Mouse (Mus musculus): ENCODE measurements around the gene Dennd2a. TPM values are rescaled to one million over a fixed set of nuclear protein-coding genes. Genes with fewer than 3 reads are reported as not detected.
"Not testable (repeated sequence)": the region's sequence is repeated elsewhere in the genome, so short reads cannot be mapped to it uniquely, and the experiment has no call there.

Dennd2a gene
- polyA plus RNA-seq, 1 experiment from 2014 or later = 7.7 TPM

DNA sequence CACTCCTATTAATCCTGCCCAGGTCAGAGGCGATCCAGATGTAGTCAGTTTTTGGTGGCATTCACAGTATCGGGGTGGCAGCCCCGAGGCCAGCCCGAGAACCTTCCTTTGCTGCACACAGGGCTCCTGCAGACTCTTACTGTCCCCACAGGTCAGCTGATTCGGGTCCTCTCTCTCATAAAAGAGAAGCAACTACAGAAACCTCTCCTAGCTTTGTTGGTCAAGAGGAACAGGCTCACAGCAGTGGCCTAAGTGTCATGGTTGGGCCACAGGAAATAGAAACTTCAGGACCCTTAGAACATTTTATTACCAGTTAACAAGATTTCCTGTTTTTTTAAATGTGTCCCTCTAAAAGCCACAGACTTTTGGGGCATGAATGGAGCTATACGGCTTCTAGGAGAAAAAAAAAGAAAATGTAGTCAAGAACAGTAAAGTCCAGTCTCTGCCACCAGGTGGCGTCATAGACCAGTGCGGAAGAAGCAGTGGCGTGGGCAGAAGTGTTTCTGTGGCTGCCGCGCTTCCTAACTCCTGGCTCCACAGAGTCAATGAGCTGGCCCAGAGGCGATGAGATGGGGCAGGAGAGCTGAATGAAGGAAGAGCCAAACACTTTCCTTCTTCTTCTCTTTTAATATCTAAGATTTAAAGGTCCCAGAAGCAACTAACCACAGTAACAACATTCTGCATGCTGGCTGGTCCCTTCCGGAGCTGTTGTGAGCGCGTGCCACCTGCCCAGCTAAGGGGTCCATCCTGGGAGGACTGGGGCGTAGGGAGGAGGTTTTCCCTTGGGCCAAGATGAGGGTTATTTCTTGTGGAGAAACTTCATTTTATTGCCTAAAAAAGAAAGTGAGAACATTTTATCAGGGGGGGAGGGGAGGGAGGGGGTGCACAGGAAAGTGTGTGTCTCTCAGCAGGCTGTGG is 94.8 kb downstream of the Dennd2a start:
- Histone ChIP-seq H3K79me2 (ENCODE audit: inconsistent target) (no peaks in the 10 kb centered on the region), H3K4me3 (ENCODE audit: inconsistent target) (no peak overlapping the region), H3K27ac (no peak overlapping the region), H3K36me3 (ENCODE audit: inconsistent target) (no peaks in the 10 kb centered on the region)
- WGBS (ENCODE audit: missing documents) = 32% methylated on average over 14 of the region's 16 CpGs

DNA sequence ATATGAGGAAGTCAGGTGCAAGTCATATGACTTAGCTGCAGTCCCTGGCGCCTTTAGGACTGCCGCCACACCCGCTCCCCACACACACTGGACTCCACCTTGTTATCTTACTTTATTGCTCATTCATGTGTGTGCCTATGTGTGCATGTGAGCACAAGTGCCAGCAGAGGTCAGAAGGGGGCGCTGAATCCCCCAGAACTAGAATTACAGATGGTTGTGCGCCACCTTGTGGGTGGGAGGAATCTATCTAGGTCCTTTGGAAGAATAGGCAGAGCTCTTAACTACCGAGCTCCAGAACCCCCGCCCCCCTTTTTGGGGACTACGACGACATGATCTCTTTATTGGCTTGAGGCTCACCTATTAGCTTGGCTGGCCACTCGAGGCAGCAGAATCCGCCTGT is 97.6 kb downstream of the Dennd2a start:
- H3K4me3 ChIP-seq (ENCODE audit: inconsistent target) = no peak overlapping the region
- H3K36me3 ChIP-seq (ENCODE audit: inconsistent target) = no peaks in the 10 kb centered on the region
- 97% methylated on average over 11 of the region's 11 CpGs for WGBS (ENCODE audit: missing documents)
- H3K79me2 ChIP-seq (ENCODE audit: inconsistent target) = no peaks in the 10 kb centered on the region
- no peak overlapping the region for H3K27ac ChIP-seq

DNA sequence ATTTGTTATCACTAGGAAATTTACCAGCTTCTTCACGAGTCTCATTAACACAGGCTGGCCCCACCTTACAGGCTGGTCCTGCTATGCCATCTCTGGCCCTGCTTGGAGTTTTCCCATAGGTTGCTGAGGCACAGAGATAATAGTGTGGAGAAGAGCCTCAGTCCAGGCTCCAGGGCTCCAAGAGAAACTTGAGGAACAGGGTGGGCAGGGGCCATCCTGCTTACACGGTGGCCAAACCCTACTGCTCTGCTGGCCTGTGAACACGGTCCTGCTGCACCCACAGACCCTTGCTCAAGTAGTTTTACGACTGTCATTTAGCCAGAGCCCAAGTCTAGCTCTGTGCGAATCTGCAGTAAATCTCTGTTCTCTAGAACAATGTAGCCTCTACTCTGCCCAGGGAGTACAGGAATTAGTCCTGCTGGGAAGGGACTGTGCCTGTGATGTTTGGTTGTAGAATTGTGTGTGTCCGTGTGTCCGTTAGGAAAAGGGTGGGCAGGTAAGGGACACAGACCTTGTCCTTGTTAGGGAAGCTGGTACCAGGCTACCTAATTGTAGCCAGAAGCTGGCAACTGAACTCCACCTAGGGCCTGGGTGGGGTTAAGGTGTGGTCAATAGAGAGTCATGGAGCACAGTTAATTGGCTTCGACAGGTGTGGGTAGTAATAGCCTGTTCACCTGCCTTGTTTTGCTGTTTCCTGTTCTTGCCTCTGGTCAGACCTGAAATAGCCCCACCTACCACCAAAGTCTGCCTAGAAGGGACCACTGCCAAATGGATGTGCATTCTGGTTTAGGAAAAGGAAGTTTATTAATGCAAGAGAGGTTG is 102.1 kb downstream of the Dennd2a start:
- WGBS (ENCODE audit: missing documents) = 80% methylated on average over 8 of the region's 8 CpGs
- H3K4me3 ChIP-seq (ENCODE audit: inconsistent target) = no peak overlapping the region
- H3K79me2 ChIP-seq (ENCODE audit: inconsistent target) = no peaks in the 10 kb centered on the region
- no peaks in the 10 kb centered on the region for H3K36me3 ChIP-seq (ENCODE audit: inconsistent target)
- no peak overlapping the region for H3K27ac ChIP-seq

DNA sequence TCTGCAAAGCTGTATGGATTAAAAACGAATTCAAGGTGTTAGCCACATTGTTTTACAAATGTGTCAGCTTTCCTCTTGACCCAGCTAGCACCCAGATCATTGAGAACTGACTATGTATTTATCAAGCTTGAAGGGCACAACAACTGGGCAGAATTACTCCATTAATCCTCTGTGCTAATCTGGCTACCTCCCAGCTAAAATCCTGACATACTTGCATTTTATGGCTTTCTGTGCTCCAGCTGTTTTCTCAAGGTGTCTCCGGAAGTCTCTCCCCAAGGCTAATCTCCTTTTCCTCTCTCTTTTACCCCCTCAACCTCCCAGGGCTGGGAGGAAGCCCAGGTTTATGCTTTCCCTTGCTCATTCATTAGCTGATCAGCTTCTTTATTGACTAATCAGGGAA is 103.1 kb downstream of the Dennd2a start:
- Histone ChIP-seq H3K4me3 (ENCODE audit: inconsistent target) (no peak overlapping the region), H3K79me2 (ENCODE audit: inconsistent target) (no peaks in the 10 kb centered on the region), H3K36me3 (ENCODE audit: inconsistent target) (no peaks in the 10 kb centered on the region), H3K27ac (no peak overlapping the region)
- 91% methylated on average over 2 of the region's 2 CpGs for WGBS (ENCODE audit: missing documents)

DNA sequence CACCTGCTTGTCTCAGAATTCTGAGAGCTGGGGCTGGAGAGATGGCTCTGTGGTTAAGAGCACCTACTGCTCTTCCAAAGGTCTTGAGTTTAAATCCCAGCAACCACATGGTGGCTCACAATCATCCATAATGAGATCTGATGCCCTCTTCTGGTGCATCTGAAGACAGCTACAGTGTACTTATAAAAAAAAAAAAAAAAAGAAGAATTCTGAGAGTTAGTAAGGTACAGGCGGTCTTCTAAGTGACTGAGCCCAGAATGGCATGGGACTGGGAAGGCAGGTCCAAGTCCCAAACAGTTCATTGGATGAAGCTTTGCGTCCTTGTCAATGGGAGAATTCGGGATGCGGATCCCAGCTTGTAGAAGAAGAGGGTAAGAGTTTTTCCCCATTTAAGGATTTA is 104.1 kb downstream of the Dennd2a start:
- WGBS (ENCODE audit: missing documents) = 87% methylated on average over 4 of the region's 4 CpGs
- H3K27ac ChIP-seq = no peak overlapping the region
- no peaks in the 10 kb centered on the region for H3K79me2 ChIP-seq (ENCODE audit: inconsistent target)

DNA sequence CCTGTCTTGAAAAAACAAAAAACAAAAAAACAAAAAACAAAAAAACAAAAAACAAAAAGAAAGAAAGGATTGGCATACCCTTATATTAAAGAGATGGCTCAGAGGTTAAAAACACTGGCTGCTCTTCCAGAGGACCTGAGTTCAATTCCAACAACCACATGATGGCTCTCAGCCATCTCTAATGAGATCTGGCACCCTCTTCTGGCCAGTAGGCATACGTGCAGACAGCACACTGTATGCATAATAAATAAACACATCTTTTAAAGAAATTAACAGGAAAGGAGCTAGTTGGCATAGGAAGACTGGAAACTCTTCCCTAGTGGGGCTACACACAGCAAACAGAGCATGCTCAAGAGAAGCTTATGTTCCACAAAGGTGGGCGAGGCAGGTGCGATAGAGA is 106.6 kb downstream of the Dennd2a start:
- Histone ChIP-seq H3K4me3 (ENCODE audit: inconsistent target) (no peak overlapping the region), H3K27ac (no peak overlapping the region), H3K79me2 (ENCODE audit: inconsistent target) (no peaks in the 10 kb centered on the region), H3K36me3 (ENCODE audit: inconsistent target) (no peaks in the 10 kb centered on the region)
- 82% methylated on average over 3 of the region's 3 CpGs for WGBS (ENCODE audit: missing documents)

More for the DNA sequence above, 104.1 kb downstream of the Dennd2a start:
- Histone ChIP-seq H3K36me3 (ENCODE audit: inconsistent target) (no peaks in the 10 kb centered on the region), H3K4me3 (ENCODE audit: inconsistent target) (no peak overlapping the region)

DNA sequence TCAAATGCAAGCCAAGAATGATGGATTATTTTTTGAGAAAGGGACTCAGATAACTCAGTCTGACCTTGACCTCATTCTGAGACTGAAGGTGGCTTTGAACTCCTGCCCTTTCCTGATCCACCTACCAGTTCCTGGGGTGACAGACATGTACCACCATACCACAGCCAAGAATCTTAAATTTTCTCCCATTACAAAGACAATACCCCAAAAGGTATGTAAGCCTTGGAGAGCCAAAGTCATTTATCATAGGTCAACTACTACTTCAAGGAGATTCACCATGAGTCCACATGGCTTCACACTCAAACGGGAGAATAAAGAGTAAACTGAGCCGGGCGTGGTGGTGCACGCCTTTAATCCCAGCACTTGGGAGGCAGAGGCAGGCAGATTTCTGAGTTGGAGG is 107.1 kb downstream of the Dennd2a start:
- Histone ChIP-seq H3K4me3 (ENCODE audit: inconsistent target) (no peak overlapping the region), H3K79me2 (ENCODE audit: inconsistent target) (no peaks in the 10 kb centered on the region), H3K27ac (no peak overlapping the region), H3K36me3 (ENCODE audit: inconsistent target) (no peaks in the 10 kb centered on the region)
- 96% methylated on average over 4 of the region's 4 CpGs for WGBS (ENCODE audit: missing documents)

DNA sequence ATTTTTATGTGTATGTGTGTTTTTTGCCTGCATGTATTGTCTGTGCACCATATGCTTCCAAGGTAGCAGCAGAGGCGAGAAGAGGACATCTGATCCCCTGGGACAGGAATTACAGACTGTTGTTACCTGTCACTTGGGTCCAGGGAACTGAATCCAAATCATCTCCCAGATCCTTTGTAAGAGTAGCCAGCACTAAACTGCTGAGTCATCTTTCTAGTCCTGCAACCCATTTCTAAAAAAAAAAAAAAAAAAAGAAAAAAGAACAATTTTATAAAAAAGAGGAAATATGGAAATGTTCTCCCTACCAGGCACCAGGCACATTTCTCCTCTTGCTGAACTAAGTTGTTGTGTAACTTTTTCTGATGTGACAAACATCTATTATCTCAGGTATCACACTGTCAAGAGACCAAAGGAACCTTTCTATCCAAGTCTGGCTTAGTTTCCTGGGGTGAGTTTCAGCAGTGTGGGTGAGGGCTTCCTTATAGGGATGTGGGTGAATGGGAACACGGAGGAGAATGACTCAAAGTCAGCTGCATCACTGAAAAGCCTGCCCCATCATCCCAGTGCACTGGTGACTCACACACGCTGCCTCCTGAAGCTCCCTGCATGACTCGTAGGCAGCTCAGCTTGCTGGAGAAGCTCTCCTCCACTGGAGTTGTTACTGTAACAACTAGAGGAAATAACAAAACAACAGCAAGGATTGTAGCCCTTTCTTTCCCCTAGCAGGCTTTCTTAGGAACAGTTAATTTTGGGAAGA is 110.1 kb downstream of the Dennd2a start:
- Histone ChIP-seq H3K36me3 (ENCODE audit: inconsistent target) (no peaks in the 10 kb centered on the region), H3K27ac (peak overlapping the region; percentile 85), H3K79me2 (ENCODE audit: inconsistent target) (no peaks in the 10 kb centered on the region), H3K4me3 (ENCODE audit: inconsistent target) (no peak overlapping the region)
- WGBS (ENCODE audit: missing documents) = 27% methylated on average over 4 of the region's 4 CpGs

DNA sequence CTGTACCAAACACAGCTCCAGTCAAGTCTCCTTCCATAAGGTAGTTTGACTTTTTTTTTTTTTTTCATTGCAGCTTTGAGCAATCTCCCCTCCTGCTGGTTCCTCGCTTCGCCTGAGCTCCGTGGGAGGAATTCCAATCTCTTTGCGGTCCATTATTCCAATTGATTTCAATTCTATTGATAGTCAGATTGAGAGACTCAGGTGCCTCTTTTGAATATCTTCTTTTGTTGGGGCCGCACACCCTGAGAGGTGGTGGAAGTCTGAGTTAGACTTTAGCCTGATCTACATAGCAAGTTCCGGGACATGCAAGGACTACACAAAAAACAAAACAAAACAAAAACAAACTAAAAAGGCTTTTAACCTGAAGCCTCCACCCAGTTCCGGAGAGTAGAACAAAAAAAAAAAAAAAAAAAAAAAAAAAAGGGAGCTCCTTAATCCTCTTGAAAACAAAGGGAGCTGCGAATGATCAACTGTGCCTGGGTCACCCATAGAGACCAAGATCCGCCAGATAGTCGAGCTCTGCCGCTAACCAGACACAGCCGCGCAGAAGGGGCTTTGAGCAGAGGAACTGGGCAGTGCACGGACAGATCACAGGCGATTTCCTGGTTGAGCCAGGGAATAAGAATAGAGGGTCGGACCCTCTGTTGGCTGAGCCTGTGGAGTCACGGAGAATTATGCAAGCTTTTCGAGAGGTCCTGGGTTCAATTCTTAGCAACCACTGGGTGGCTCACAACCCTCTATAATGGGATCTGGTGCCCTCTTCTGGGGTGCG is 111.7 kb downstream of the Dennd2a start:
- Histone ChIP-seq H3K36me3 (ENCODE audit: inconsistent target) (no peaks in the 10 kb centered on the region), H3K27ac (no peak overlapping the region), H3K4me3 (ENCODE audit: inconsistent target) (no peak overlapping the region), H3K79me2 (ENCODE audit: inconsistent target) (no peaks in the 10 kb centered on the region)
- WGBS (ENCODE audit: missing documents) = 67% methylated on average over 19 of the region's 19 CpGs

DNA sequence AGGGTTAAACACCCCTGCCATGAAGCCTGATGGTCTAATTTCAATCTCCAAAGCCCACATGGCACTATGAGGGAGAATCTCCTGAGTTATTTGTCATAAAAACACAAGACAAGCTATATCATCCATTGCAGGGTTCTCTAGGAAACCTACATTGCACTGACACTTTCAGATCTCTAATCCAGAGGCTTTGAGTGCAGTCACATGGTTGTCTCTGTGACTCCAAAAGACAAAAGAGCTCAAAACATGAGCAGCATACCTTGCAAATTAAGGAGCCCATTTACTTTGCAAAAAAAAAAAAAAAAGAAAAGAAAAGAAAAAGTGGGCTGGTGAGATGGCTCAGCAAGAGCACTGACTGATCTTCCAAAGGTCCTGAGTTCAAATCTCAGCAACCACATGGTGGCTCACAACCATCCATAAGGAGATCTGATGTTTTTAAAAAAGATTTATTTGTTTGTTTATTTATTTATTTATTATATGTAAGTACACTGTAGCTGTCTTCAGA is 114.8 kb downstream of the Dennd2a start:
- H3K4me3 ChIP-seq (ENCODE audit: inconsistent target) = no peak overlapping the region
- no peak overlapping the region for H3K27ac ChIP-seq
- no peaks in the 10 kb centered on the region for H3K79me2 ChIP-seq (ENCODE audit: inconsistent target)
- no peaks in the 10 kb centered on the region for H3K36me3 ChIP-seq (ENCODE audit: inconsistent target)

DNA sequence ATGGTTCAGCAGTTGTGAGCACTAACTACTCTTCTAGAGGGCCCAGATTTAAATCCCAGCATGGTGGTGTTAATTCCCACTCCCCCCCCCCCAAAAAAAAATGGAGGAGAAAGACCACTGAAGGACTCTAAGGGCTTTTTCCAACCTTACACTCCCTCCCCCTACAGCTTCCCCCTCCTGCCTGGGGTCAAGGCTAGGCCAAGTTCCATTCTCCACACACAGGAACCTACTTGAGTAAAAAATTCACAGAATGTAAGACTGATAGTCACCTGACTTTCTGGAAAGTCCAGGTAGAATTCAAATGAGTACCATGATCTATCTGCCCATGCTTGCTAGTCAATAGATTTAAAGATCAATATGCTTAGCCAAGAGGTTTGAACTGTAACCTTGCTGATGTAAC is 117.5 kb downstream of the Dennd2a start:
- no peaks in the 10 kb centered on the region for H3K79me2 ChIP-seq (ENCODE audit: inconsistent target)

DNA sequence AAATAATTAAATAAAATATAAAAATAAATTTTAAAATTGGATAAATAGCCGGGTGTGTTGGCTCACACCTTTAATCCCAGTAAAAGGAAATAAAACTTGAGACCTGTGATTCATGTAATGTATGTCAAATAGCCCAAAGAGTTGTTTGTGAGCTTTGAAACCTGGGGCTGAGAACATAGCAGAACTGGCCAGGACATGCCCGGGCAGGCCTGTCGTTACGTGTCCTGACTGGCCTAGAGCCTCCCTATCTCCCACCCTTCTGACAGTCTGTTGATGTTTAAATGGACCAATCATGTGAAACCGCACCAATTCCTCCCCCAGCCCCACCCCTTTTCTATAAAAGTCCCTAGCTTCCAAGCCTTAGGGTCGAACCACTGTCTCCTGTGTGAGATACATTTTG is 120.1 kb downstream of the Dennd2a start:
- not testable (repeated sequence) for H3K36me3 ChIP-seq (ENCODE audit: inconsistent target); H3K4me3 ChIP-seq (ENCODE audit: inconsistent target); H3K79me2 ChIP-seq (ENCODE audit: inconsistent target); H3K27ac ChIP-seq
- 96% methylated on average over 6 of the region's 6 CpGs for WGBS (ENCODE audit: missing documents)

More for the DNA sequence above, 117.5 kb downstream of the Dennd2a start:
- Histone ChIP-seq H3K4me3 (ENCODE audit: inconsistent target) (no peak overlapping the region), H3K36me3 (ENCODE audit: inconsistent target) (no peaks in the 10 kb centered on the region), H3K27ac (no peak overlapping the region)

DNA sequence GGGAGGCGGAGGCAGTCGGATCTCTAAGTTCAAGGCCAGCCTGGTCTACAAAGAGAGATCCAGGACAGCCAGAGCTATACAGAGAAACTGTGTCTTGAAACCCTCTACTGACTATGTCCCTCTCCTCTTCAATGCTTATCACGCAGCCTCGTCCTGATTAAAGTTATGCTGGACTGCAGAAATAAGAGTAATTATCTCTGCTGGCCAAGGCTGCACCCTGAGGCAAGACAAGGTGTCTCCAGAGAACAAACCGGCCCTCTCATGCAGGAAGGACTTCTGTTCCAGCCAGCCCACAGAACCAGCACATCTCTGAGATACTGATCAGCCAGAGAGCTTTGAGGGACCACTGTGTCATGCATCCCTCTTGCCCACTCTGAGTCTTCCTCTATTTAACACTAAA is 121.8 kb downstream of the Dennd2a start:
- H3K27ac ChIP-seq = no peak overlapping the region

DNA sequence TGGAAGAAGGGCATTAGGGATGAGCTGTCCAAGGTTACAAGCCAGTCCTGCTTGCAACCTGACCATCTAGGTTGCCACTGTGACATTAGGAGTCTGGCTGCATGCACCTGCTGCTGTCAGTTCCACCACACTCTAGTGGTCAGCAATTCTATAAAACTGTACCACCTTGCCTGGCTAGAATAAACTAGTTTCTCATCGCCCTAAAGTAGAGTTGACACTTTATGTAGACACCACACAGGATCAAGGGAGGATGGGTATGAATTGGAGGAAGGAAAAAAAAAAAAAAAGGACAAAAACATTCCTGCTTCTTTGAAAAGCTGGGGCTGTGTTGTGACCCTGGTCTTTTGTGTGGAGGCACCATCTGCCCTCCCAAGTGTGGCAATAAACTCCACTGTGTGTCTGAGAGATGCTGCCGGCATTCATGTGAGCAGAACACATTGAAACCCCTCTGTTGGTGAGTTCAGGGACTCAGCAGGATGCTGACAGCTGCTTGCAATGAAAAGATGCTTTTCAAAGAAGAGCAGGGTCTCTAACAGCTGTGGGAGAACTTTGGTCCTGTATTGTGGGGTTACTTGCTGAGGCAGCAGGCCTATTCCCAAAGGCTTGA is 122.7 kb downstream of the Dennd2a start:
- WGBS (ENCODE audit: missing documents) = 95% methylated on average over 2 of the region's 2 CpGs
- Histone ChIP-seq H3K27ac (no peak overlapping the region), H3K4me3 (ENCODE audit: inconsistent target) (no peak overlapping the region), H3K36me3 (ENCODE audit: inconsistent target) (no peaks in the 10 kb centered on the region), H3K79me2 (ENCODE audit: inconsistent target) (no peaks in the 10 kb centered on the region)

More for the DNA sequence above, 121.8 kb downstream of the Dennd2a start:
- WGBS (ENCODE audit: missing documents) = 94% methylated on average over 5 of the region's 5 CpGs
- Histone ChIP-seq H3K79me2 (ENCODE audit: inconsistent target) (no peaks in the 10 kb centered on the region), H3K36me3 (ENCODE audit: inconsistent target) (no peaks in the 10 kb centered on the region), H3K4me3 (ENCODE audit: inconsistent target) (no peak overlapping the region)
